Mouse (Mus musculus) embryonic fibroblast, embryonic 13.5 days (primary cell): Measurements from ENCODE around the gene Akr1cl.

Experiments
- CTCF ChIP-seq: IDR thresholded peaks from 2 replicates; pipeline ENCODE4 v1.5.1; 2011; ENCODE audit warnings: mild to moderate bottlenecking, control low read depth, low read length, moderate library complexity, borderline replicate concordance; ENCODE audit not compliant: insufficient read depth
- POLR2A ChIP-seq: IDR thresholded peaks from 2 replicates; pipeline ENCODE4 v1.6.1; 2011; ENCODE audit warnings: low read depth, mild to moderate bottlenecking, control low read depth, low read length, moderate library complexity

GRCm38 (mm10) chr1:65073589-65073988 is 41.0 kb upstream of the Akr1cl start, which contains the start of gene Crygc:
- no peak for TF ChIP-seq CTCF
- no peak for TF ChIP-seq POLR2A
